Comparison of ENCODE assay signal across 8 mouse cellular contexts in genomic region chr11:20445061-20445902, GRCm38 (mm10).
DNase-seq lines count a peak whose midpoint lies in the region; ATAC-seq and TF ChIP-seq lines count a peak whose summit lies in the region.

No protein-coding gene starts in this region.

- no peak for DNase-seq in heart, adult 2 months
- no peak for DNase-seq in heart, adult 8-10 months (ENCODE audit: low spot score)
- peak; percentile 28 for DNase-seq in MEL (ENCODE audit: low read depth, low spot score)
- peak; percentile 38 for DNase-seq in hindbrain, embryonic 10.5 days (ENCODE audit: low spot score)
- DNase-seq in layer of hippocampus, adult 8-10 months (ENCODE audit: low spot score in 2 of 2): no peak
- no peak for DNase-seq in urinary bladder, postnatal 4 days (ENCODE audit: low spot score in 2 of 2)
- DNase-seq in cerebellum, postnatal 25 days: no peak

- peak overlapping the region; percentile 34; the same call in 1 of the 2 replicates for H3K9ac ChIP-seq in heart, adult 2 months (ENCODE audit: low read depth, low read length)
- H3K9ac ChIP-seq in MEL (ENCODE audit: control insufficient read depth, low read depth, low read length, poor library complexity, severe bottlenecking): peak overlapping the region; percentile 38

- no peak for TF ChIP-seq POLR2A in heart, adult 2 months (IDR thresholded peaks at IDR 0.05; ENCODE audit: insufficient read depth, low read depth, low read length)
- no peak for TF ChIP-seq POLR2A in MEL (IDR thresholded peaks at IDR 0.05; ENCODE audit: control insufficient read depth in 1 of 2, insufficient read depth in 1 of 2, low read depth in 1 of 2, low read length in 2 of 2, poor library complexity in 1 of 2)

- 11% methylated on average over 18 of the region's 18 CpGs for WGBS in heart, adult 2 months
- 14% methylated on average over 17 of the region's 18 CpGs for whole genome bisulfite sequencing in hindbrain, embryonic 10.5 days

- H3K27ac ChIP-seq in heart, adult 2 months: no peak overlapping the region
- no peak overlapping the region for H3K27ac ChIP-seq in MEL (ENCODE audit: control insufficient read depth, low read depth, low read length)
- H3K27ac ChIP-seq in hindbrain, embryonic 10.5 days: peak overlapping the region; percentile 73

- TF ChIP-seq EP300 in heart, adult 2 months (IDR thresholded peaks at IDR 0.05; ENCODE audit: insufficient read depth, low read depth, low read length): no peak
- no peak for TF ChIP-seq EP300 in MEL (IDR thresholded peaks at IDR 0.05; ENCODE audit: low read depth in 1 of 2, low read length in 2 of 2)

- TF ChIP-seq CTCF in heart, adult 2 months (IDR thresholded peaks at IDR 0.05): no peak
- TF ChIP-seq CTCF in MEL (IDR thresholded peaks at IDR 0.05 in 2 of 3, conservative IDR thresholded peaks at IDR 0.05 in 1 of 3; ENCODE audit: control insufficient read depth in 1 of 3, insufficient read depth in 1 of 3, low read depth in 2 of 3, low read length in 3 of 3, poor library complexity in 1 of 3, severe bottlenecking in 1 of 3): no peak

- no peak for TF ChIP-seq RAD21 in MEL (IDR thresholded peaks at IDR 0.05; ENCODE audit: low read depth, low read length)

- peaks cover 1% of the 10 kb centered on the region for H3K4me1 ChIP-seq in heart, adult 2 months (ENCODE audit: control insufficient read depth, insufficient read depth, low read length)
- peaks cover 0 to 3% of the 10 kb centered on the region in 2 experiments; a peak in 1 of 4 replicates for H3K4me1 ChIP-seq in MEL (ENCODE audit: control insufficient read depth in 1 of 2, insufficient read depth in 2 of 2, low read length in 2 of 2)
- H3K4me1 ChIP-seq in hindbrain, embryonic 10.5 days (replicated peaks): peaks cover 36% of the 10 kb centered on the region

- H3K4me3 ChIP-seq in heart, adult 2 months: peak overlapping the region; percentile 26; the same call in 1 of the 2 replicates
- H3K4me3 ChIP-seq in MEL (ENCODE audit: control insufficient read depth in 1 of 2, insufficient read depth in 1 of 2, low read depth in 2 of 2, low read length in 2 of 2): peak overlapping the region; percentile 53 to 67
- H3K4me3 ChIP-seq in hindbrain, embryonic 10.5 days: peak overlapping the region; percentile 44

- H3K79me2 ChIP-seq in heart, adult 2 months (replicated peaks; ENCODE audit: control insufficient read depth, insufficient read depth, low read length): no peaks in the 10 kb centered on the region
- no peaks in the 10 kb centered on the region for H3K79me2 ChIP-seq in MEL (ENCODE audit: control insufficient read depth, insufficient read depth, low read length, poor library complexity)

- intact Hi-C loops in heart, adult 2 months (cut with DNase I): no loop called here

- ATAC-seq in megakaryocyte-erythroid progenitor cell, adult 5-6 weeks (replicated peaks; ENCODE audit: low FRiP score, low TSS enrichment, poor library complexity, severe bottlenecking): peak; percentile 31; the same call in 1 of the 2 replicates

- H3K36me3 ChIP-seq in heart, adult 2 months (ENCODE audit: control insufficient read depth, insufficient read depth, low read length): no peaks in the 10 kb centered on the region
- no peaks in the 10 kb centered on the region for H3K36me3 ChIP-seq in MEL (ENCODE audit: control insufficient read depth in 1 of 2, insufficient read depth in 2 of 2, low read length in 2 of 2)
- no peaks in the 10 kb centered on the region for H3K36me3 ChIP-seq in hindbrain, embryonic 10.5 days

- no peaks in the 10 kb centered on the region for H3K9me3 ChIP-seq in MEL (replicated peaks; ENCODE audit: insufficient read depth, low read length)
- H3K9me3 ChIP-seq in hindbrain, embryonic 10.5 days: peaks cover 9% of the 10 kb centered on the region; the same call in 1 of the 2 replicates

- no peaks in the 10 kb centered on the region for H3K27me3 ChIP-seq in heart, adult 2 months (ENCODE audit: control insufficient read depth, insufficient read depth, low read length)
- H3K27me3 ChIP-seq in MEL (ENCODE audit: control insufficient read depth in 1 of 2, insufficient read depth in 2 of 2, low read length in 2 of 2): peaks cover 1 to 2% of the 10 kb centered on the region in 2 experiments; a peak in 1 of 4 replicates
- H3K27me3 ChIP-seq in hindbrain, embryonic 10.5 days (ENCODE audit: insufficient read depth, poor library complexity, severe bottlenecking): no peaks in the 10 kb centered on the region

TF ChIP-seq in MEL, 35 proteins besides CTCF, POLR2A, EP300 and RAD21:
- TF ChIP-seq E2F4 (IDR thresholded peaks at IDR 0.05; ENCODE audit: borderline replicate concordance, low read depth, low read length) (no peak), SIN3A (IDR thresholded peaks at IDR 0.05; ENCODE audit: low read length) (0 out of 2 replicates have a peak, but pooled peaks have one; percentile 34)

Comparison
In these comparisons a context has a peak if more than half of its experiments do, and no peak if none do; other contexts are left out.
1. DNase-seq: peak in MEL (single experiment) and hindbrain, embryonic 10.5 days (single experiment); none in heart, adult 2 months (0 of 2), heart, adult 8-10 months (single experiment), layer of hippocampus, adult 8-10 months (0 of 2), urinary bladder, postnatal 4 days (0 of 2) and cerebellum, postnatal 25 days (0 of 2).
2. Peak in every context shown above with its lines, with median percentiles within 50 percentile points of each other: H3K4me3 ChIP-seq.